Mouse (Mus musculus) testis, postnatal 14 days (tissue): ENCODE data around the gene Lrrc58.

Experiments used
- DNase-seq: peaks from one replicate; pipeline ENCODE4 v3.0.0; 2021; ENCODE audit warnings: low spot score

Lrrc58 gene

DNA sequence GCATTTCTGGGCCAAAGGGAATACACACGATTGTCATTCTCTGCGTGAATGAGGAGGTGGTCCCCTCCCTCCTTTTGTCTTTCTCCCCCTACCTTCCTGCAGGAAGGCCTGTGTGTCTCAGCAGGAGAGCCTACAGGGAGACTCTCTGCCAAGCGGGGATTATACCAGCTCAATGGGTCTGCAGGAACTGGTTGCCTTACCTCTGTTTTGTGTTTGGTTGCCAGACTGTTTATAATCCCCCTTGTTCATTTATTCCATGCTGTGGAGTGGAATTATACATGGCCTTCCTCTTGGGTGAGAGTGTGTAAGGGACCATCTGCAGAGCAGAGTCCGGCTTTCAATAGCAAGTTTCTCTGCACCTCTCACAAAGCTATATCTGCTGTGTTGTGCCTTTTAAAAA lies 58.9 kb downstream of the Lrrc58 start:
- DNase-seq: no peak

DNA sequence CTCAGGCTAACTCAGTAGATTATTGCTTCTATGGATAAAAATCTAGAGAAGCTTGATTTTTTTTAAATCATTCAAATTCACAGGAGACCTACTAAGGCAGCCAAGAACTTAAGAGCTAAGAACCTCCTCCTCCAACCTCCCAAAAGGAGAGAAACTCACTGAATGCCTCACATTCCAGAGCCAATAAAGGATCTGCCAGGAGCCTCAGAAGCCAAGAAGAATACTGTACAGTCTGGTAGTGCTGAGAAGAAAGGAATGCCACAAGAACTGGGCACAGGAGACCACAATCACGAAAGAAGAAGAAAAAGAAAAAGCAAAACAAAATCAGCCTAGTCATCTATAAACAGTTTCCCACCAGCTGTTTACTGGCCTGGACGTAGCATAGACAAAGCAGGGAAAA lies 60.8 kb downstream of the Lrrc58 start:
- no peak for DNase-seq

GRCm38 (mm10) chr16:37929626-37930025 lies 61.4 kb downstream of the Lrrc58 start:
- no peak for DNase-seq

DNA sequence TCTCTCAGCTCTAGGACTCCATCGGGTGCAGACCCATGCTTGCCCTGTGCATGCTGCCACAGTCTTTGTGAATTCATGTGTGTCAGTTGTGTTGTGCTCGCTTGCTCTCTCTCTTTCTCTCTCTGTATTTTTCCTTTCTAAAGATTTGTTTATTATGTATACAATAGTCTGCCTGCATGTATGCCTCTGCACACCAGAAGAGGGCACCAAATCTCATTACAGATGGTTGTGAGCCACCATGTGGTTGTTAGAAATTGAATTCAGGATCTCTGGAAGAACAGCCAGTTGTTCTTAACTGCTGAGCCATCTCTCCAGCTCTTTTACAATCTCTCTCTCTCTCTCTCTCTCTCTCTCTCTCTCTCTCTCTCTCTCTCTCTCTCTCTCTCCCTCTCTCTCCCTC lies 66.7 kb downstream of the Lrrc58 start:
- no peak for DNase-seq

- no peak for DNase-seq
Observed at GRCm38 (mm10) chr16:37937276-37937675, 69.1 kb downstream of the Lrrc58 start.
